Mouse (Mus musculus) heart, adult 11 months (tissue): ENCODE measurements around the gene Ankrd9.

Source experiments
- DNase-seq: peaks from one replicate; pipeline ENCODE4 v3.0.0; 2022

Gene Ankrd9

GRCm38 (mm10) chr12:110978607-110979406 lies at the start of gene Ankrd9:
Gene Ankrd9, minus strand, starts transcription at chr12:110979040.
- peak; percentile 100 for DNase-seq

GRCm38 (mm10) chr12:111021577-111021976 lies 42.7 kb upstream of the Ankrd9 start:
- no peak for DNase-seq

- DNase-seq = peak; percentile 80
Measured at GRCm38 (mm10) chr12:111021138-111021537, 42.3 kb upstream of the Ankrd9 start.

- DNase-seq = no peak
Measured at GRCm38 (mm10) chr12:111019086-111019485, 40.2 kb upstream of the Ankrd9 start.

GRCm38 (mm10) chr12:111018068-111018467 lies 39.2 kb upstream of the Ankrd9 start:
- peak; percentile 72 for DNase-seq

GRCm38 (mm10) chr12:111016807-111017206 lies 38.0 kb upstream of the Ankrd9 start:
- DNase-seq = no peak

GRCm38 (mm10) chr12:111009615-111010257 lies 30.9 kb upstream of the Ankrd9 start:
- DNase-seq = peak; percentile 83

- DNase-seq = peak; percentile 93
Measured at GRCm38 (mm10) chr12:111008500-111009490, 30.0 kb upstream of the Ankrd9 start.

GRCm38 (mm10) chr12:111007134-111008103 lies 28.6 kb upstream of the Ankrd9 start:
- peak; percentile 97 for DNase-seq

GRCm38 (mm10) chr12:111006339-111006738 lies 27.5 kb upstream of the Ankrd9 start:
- DNase-seq = peak; percentile 81

GRCm38 (mm10) chr12:111005803-111006202 lies 27.0 kb upstream of the Ankrd9 start:
- DNase-seq = peak; percentile 71

- DNase-seq = peak; percentile 84
Measured at GRCm38 (mm10) chr12:111004142-111004541, 25.3 kb upstream of the Ankrd9 start.

GRCm38 (mm10) chr12:111000956-111001355 lies 22.1 kb upstream of the Ankrd9 start:
- peak; percentile 63 for DNase-seq

- DNase-seq = no peak
Measured at GRCm38 (mm10) chr12:110999820-111000219, 21.0 kb upstream of the Ankrd9 start.

- peak; percentile 64 for DNase-seq
Measured at GRCm38 (mm10) chr12:110998092-110998491, 19.3 kb upstream of the Ankrd9 start.

- peak; percentile 69 for DNase-seq
Measured at GRCm38 (mm10) chr12:110994666-110995065, 15.8 kb upstream of the Ankrd9 start.

GRCm38 (mm10) chr12:110993226-110993625 lies 14.4 kb upstream of the Ankrd9 start:
- DNase-seq = no peak

- DNase-seq = no peak
Measured at GRCm38 (mm10) chr12:110992771-110993170, 13.9 kb upstream of the Ankrd9 start.

- peak; percentile 99 for DNase-seq
Measured at GRCm38 (mm10) chr12:110992128-110992553, 13.3 kb upstream of the Ankrd9 start.

GRCm38 (mm10) chr12:110991361-110992127 lies 12.7 kb upstream of the Ankrd9 start:
- DNase-seq = peak; percentile 98

GRCm38 (mm10) chr12:110990500-110990899 lies 11.7 kb upstream of the Ankrd9 start:
- peak; percentile 74 for DNase-seq
